Mouse (Mus musculus) layer of hippocampus, adult 8-10 months (tissue): ENCODE measurements around the gene Abi3bp. TPM values are rescaled to one million over a fixed set of nuclear protein-coding genes. Genes with fewer than 3 reads are reported as not detected.
A peak's percentile ranks its signal among the peaks of the same experiment; 100 is the strongest.

Experiments
- DNase-seq, 2 experiments: peaks; one replicate each; pipeline ENCODE4 v3.0.0; 2022; ENCODE audit warnings: low spot score in 2 of 2
- total RNA-seq, 4 experiments: library from RNA; stranded (reverse); gene quantifications; 2 replicates each; pipeline ENCODE4 v1.2.4; 2022

The Abi3bp gene
- total RNA-seq, 4 experiments from 2014 or later: 1.4 to 2.5 (median 2.0) TPM

- DNase-seq: peak in 1 of 2 experiments; percentile 13
These were observed 26.3 kb downstream of the Abi3bp start for GRCm38 (mm10) chr16:56503941-56504340.

GRCm38 (mm10) chr16:56518024-56518423 lies 40.3 kb downstream of the Abi3bp start:
- no peak for DNase-seq

- DNase-seq: no peak
These were observed 46.7 kb downstream of the Abi3bp start for GRCm38 (mm10) chr16:56524359-56524758.

- DNase-seq: no peak
These were observed 48.8 kb downstream of the Abi3bp start for GRCm38 (mm10) chr16:56526482-56526881.

- DNase-seq: no peak
These were observed 50.5 kb downstream of the Abi3bp start for GRCm38 (mm10) chr16:56528079-56528688.

- DNase-seq: no peak
These were observed 101.9 kb downstream of the Abi3bp start for GRCm38 (mm10) chr16:56579536-56579935.

GRCm38 (mm10) chr16:56593581-56593980 lies 115.9 kb downstream of the Abi3bp start:
- DNase-seq: no peak

- DNase-seq: peak; percentile 6 to 15
These were observed 117.2 kb downstream of the Abi3bp start for GRCm38 (mm10) chr16:56594866-56595265.

- no peak for DNase-seq
These were observed 120.7 kb downstream of the Abi3bp start for GRCm38 (mm10) chr16:56598427-56598826.

- DNase-seq: no peak
These were observed 124.7 kb downstream of the Abi3bp start for GRCm38 (mm10) chr16:56602394-56602793.

GRCm38 (mm10) chr16:56610572-56610971 lies 132.9 kb downstream of the Abi3bp start:
- DNase-seq: no peak

- no peak for DNase-seq
These were observed 133.6 kb downstream of the Abi3bp start for GRCm38 (mm10) chr16:56611096-56611867.

GRCm38 (mm10) chr16:56638544-56638943 lies 160.9 kb downstream of the Abi3bp start:
- no peak for DNase-seq

GRCm38 (mm10) chr16:56645251-56645650 lies 167.6 kb downstream of the Abi3bp start:
- no peak for DNase-seq

GRCm38 (mm10) chr16:56646382-56647172 lies 168.9 kb downstream of the Abi3bp start:
- DNase-seq: no peak

- DNase-seq: no peak
These were observed 177.7 kb downstream of the Abi3bp start for GRCm38 (mm10) chr16:56655193-56655910.

GRCm38 (mm10) chr16:56658866-56659265 lies 181.2 kb downstream of the Abi3bp start:
- no peak for DNase-seq

- no peak for DNase-seq
These were observed 191.8 kb downstream of the Abi3bp start for GRCm38 (mm10) chr16:56669520-56669919.

- no peak for DNase-seq
These were observed 193.3 kb downstream of the Abi3bp start for GRCm38 (mm10) chr16:56670941-56671340.

- no peak for DNase-seq
These were observed 195.7 kb downstream of the Abi3bp start for GRCm38 (mm10) chr16:56673420-56673819.

- DNase-seq: peak in 1 of 2 experiments; percentile 14
These were observed 199.5 kb downstream of the Abi3bp start for GRCm38 (mm10) chr16:56677146-56677545.
